Mouse (Mus musculus) R1 (cell line): ENCODE measurements at regions not wholly inside any gene's neighbourhood (a gene's known extent, or its start where the extent isn't known, plus 50 kb on each side); places are given as distances from the start of the nearest gene placed in this dataset.

Experiments used
- DNase-seq: peaks from one replicate; pipeline ENCODE4 v3.0.0-alpha.2; 2018; ENCODE audit warnings: low read depth, low spot score

DNA sequence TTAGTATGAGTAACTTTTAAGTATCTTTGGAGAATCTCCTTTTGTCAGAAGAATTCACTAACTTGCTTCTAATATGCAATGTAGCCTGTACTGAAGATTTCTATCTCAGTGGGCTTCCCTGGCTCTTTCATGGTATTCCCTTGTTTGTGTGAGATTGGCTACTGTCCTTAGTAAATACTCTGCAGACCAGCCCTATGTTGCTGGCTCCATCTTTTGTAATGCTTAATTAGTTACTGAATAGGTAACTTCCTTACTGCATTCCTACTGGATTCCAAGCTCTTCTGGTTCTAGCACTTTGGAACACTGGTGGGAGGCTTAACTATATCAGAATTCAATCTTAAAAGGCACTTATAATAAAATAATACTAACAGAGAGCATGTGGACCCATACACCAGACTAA, 1199.7 kb upstream of the Cdh20 start:
- peak; percentile 79 for DNase-seq
